Mouse (Mus musculus) heart, adult 9 months (tissue): ENCODE data around the gene Cipc.

Experiments
- DNase-seq, 2 experiments: peaks; one replicate each; pipeline ENCODE4 v3.0.0; 2022; ENCODE audit warnings: low spot score in 2 of 2

Gene Cipc

DNA sequence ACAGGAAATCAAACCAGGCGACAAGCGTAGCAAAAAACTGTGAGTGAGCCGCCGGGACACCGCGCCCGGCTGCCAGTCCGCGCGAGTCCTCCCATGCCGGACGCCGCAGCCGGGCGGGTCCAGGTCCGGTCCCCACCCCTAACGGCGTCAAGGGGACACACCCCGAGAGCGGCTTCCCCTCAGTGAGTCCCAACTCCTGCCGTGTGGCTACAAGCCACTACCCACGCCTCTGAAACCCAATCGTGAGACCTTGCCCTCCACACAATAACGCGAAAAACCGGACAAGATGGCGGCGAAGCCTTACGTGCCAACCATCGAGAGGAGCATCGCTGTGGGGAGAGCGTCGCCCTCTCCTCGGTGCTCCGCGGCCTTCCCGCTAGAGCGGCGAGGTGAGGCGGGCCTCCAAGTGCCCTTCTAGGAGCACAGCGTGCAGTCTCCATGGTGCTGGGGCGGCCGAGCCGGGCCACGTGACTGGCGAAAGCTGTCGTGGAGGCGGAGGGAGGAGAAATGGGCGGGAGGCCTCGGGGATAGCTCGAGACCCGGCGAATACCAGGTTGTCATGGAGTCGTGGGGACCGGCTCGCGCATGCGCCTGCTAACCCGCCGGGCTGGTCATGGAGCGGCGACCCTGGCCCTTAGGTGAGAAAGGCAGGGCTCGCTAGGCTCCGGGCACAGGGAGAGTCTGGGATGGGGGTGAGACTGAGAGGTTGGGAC is at the start of gene Cipc:
TSS of gene Cipc (plus strand) at position 182 of the 713 bp plus-strand sequence.
- DNase-seq, result peak; percentile 99

DNA sequence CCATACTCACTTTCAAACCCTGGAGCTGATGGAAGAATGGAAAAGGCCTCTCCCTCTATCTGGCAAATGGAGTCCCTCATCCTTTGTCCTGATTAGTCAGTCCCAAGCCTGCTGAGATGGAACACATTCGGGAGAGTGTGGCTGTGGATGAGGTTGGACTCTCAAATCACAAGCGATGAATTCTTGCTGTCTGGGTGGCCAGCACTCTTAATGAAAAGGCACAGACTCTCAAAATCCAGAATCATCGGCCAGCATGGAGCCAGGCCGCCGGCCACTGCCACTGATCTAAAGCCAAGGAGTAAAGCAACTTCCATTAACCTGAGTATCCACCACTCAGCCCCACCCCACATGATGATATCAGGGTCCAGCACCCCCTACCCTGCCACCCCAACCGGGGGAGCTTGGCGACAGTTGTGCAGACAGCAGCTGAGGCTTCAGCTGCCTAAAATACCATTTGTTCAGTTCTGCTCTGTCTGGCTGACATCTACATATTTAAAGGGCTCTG is 49.0 kb upstream of the Cipc start:
- no peak for DNase-seq

DNA sequence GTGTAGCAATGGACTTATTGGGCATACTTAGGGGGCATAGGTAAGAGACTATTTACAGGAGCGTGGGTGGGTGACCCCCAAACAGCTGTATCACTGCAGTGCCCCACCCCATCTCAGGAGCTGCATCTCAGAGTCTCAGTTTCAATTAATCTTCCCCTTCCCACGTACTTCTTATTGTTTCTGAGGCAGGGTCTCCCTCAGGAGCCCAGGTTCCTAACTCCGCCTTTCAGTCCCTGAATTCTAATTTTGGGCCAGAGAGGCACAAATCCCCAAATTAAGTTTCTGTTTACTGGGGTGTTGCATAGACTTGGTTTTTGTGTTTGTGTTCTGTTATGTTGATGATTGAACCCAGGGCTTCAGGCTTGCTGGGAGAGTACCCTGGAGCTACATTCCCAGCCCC is 48.4 kb upstream of the Cipc start:
- no peak for DNase-seq

DNA sequence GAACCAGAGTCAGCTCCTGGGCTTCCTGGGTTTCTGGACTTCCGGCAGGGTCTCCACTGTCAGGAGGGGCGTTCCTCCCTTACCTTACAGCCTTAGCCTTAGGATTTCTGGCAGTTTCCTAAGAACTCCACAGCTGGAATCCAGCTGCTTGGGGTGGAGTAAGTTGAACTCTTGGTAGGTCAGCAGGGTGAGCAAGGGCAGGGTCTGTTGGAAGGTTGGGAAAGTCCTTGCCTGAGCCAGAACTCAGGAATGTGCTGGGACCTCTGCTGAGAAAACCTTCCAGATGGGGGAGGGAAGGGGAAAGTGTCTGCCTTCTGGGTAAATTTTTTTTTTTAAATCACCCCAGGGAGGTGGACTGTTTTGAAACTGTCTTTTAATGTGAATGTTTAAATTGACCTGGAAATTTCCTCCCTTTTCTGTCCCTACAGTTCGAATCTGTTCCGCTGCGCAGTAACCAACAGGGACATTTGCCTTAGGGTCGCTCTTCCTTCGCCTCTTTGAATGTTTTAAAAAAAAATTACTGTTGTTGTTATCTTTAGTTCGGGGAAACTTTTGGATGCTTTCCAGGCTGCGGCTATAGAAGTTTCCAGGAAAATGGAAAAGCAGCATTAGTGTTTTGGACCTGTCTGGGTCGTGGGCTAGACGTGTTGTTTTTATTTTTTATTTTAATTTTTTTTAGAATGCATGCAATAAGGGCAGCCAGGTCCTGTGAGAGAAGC is 47.2 kb upstream of the Cipc start:
- peak; percentile 79 to 81 for DNase-seq

DNA sequence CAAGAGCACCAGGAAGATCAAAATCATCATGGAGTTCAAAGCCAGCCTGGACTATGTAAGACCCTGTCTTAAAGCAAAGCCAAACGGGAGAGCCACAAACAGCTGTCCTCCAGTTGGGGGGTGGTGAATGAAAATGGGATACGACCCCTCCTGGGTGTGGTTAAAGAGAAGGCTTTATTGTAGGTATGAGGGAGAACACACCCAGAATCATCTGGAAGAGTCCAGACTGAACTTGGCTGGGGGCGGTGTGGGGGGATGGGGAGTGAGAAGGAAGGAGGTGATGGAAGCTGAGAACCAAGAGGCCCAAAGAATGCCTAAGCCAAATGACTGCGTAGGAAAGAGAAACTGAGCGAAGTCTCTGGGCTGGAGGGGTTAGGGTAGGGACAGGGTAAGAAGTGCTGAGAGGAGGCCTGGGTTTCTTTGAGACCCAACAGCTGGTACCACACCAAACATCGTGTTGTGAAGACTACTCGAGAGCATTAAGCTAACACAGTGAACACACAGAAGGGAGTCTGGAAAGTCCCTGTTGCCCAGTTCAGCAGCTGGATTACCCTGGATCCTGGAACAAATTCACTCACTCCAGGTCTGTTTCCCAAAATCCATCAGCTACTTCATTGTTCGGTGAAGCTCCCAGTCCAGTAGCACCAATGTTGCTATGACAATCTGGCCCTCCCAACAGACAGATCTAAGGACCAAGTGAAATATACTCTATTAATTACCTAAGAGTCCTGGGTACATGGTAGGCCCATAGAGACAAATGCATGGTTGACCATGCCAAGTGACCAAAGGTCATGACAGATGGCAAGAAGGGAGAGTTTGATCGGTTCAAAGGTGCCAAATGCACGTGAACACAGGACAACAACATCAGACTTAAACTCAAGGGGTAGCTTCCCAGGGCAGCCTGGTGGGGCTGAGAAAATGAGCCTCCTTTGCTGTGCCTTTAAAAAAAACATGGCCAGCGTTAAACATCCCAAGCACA is 42.7 kb upstream of the Cipc start:
- DNase-seq, result no peak

DNA sequence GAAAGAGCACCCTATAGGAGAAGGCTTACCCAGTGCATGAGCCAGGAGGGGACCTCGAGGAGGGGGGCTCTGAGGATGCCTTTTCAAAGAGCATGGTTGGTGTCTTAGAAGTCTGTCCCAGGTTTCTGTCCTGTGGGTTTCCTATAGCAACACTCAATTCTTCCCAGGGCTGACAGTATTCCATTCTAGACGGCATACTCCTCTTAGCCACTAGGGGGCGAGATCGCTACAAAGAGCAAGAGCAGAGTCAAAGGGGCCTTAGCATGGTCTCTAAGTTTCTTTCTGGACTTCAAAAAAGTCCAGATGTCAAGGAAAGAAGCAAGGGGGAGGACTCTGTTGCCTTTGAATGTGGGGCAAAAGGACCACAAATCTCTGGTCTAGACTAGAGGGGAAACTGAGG is 41.6 kb upstream of the Cipc start:
- DNase-seq, result peak in 1 of 2 experiments; percentile 65

DNA sequence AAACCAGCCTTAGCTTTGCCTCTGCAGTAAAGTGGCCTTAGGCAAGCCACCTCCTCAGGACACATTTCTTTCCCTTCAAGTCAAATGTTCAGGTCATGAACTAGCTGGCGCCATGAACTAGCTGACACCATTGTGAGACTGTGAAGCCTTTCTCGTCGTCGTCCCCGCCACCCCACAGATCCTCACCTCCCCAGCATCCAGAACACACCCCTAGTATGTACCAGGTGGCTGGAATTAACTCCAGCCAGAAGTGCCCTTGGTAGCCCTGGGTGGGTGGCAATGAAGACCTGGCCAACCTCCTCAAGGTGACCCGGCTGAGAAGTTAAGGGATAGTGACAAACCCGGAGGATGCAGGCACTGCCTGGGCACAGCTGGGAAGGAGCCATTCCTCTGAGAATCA is 41.0 kb upstream of the Cipc start:
- DNase-seq, result no peak

DNA sequence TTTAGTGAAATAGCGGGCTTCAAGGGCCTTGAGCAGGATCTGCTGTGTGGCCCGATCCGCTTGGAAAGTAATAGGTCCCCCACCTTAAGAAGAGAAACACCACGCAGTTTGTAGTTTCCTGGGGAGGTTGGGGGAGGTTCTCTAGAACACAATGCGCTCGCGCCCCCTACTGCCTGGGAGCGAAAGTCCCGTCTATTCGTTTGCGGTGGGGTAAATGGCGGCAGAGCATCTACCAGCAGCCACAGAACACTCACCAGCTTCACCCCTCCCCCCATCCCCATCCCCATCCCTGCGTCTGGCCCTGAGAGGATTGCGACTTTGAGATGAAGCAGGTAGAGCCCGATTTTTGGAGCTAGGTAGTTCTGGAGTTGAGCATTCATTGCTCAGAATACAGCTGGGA is 40.4 kb upstream of the Cipc start:
- DNase-seq, result peak; percentile 82 to 83

DNA sequence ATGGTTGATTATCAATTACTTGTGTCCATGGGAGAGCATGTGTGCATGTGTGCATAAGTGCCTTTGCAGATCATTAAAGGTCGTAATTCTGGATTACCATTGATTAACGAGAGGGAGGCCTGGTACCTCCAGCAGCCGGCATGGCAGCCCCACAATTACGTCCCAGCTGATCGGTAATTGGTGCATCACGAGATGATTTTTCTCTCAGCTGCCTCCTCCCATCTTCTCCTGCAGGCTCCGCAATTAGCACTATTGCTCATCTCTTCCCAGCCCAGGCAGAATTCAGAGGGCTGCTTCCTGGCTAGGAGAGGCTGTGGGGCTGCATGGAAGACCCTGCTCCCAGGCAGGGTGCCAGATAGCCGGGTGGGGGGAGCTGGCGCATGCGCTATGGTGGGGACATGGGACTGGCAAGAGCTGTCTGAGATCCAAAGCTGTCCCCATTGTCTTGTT is 35.3 kb upstream of the Cipc start:
- DNase-seq, result no peak

DNA sequence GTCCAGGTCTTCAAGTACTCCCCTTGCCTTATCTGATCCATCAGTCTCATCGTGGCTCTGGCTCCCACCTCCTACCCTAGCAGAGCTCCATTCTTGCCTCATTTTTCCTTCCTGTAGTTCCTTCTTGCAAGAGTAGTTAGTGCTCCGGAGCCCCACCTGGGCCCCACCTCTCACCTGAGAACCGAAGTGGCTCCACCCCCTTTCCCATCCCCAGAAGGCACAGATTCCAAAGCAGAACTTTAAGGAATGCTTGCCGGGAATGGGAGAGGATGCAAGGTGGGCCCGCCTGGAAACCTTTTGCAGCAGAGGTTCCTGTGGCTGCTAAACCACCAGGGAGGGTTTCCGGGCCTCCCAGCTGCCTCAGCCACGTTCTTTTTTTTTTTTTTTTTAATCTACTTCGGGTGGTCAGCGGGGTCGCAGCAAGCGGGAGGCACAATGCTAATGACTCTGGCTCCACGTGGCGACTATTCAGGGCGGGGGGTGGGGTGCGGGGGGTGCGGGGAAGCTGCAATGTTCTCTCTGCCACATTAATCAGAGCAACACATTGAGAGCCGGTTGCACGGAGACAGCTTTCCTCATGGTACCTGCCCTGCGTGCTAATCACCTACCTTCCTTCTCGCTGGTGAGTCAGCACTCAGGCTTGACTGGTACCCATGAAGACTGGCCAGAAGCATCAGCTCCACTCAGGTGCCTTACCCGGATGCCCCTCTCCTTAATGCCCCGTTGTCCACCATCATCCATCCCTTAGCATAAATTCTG is 34.3 kb upstream of the Cipc start:
- no peak for DNase-seq

DNA sequence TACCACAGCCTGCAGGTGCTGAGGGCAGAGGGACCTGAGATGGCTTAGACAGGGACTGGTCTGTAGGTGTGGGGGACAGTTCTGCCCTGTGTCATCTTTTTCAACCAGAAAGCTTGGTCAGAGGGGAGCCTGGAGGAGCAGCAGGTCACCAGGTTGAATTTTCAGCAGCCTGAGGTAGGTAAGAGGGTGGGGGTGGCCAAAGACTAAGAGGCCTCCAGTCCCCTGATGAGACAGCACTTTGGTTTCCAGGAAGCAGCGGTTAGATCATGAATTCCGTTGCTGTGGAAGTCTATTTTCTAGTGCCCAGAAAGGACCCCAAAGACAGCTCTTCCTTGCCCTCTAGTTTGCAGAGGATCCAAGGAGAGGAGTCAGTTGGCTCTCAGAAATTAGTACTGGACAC is 32.5 kb upstream of the Cipc start:
- DNase-seq, result no peak

DNA sequence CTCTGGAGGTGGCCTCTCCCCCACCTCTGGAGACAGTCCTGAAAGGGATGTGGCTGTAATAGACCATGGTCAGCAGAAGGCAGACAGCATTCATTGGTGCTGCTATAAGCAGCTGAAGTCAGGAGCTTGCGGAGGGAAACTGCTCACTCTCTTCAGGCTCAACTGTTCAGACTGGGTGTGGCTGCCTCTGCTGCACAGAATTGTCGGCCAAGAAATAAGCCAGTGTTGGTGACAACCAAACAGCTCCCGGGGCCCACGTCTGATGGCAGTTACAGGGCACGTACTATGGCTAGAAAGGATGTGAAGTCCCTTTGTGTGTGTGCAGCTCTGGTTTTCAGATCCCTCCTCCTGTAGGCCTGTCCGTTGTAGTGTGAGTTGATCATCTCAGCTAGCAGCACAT is 32.1 kb upstream of the Cipc start:
- no peak for DNase-seq

DNA sequence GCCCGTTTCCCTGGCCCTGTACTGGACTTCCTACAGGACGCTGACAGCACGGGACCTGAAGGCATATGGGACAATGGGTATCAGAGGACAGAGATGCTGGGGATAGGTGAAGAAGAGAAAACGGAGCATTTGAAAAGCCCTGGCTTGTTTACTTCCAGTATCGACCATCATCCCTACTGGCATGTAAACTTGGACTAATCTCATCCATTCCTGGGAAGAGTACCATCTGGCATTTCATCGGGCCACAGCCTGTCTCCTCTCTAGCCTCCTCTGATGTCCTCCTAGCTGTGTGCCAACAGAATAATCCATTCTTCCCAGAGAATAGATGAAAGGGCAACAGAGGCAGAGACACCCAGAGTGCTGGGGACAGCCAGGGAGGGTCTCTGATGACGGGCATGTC is 31.2 kb upstream of the Cipc start:
- no peak for DNase-seq

DNA sequence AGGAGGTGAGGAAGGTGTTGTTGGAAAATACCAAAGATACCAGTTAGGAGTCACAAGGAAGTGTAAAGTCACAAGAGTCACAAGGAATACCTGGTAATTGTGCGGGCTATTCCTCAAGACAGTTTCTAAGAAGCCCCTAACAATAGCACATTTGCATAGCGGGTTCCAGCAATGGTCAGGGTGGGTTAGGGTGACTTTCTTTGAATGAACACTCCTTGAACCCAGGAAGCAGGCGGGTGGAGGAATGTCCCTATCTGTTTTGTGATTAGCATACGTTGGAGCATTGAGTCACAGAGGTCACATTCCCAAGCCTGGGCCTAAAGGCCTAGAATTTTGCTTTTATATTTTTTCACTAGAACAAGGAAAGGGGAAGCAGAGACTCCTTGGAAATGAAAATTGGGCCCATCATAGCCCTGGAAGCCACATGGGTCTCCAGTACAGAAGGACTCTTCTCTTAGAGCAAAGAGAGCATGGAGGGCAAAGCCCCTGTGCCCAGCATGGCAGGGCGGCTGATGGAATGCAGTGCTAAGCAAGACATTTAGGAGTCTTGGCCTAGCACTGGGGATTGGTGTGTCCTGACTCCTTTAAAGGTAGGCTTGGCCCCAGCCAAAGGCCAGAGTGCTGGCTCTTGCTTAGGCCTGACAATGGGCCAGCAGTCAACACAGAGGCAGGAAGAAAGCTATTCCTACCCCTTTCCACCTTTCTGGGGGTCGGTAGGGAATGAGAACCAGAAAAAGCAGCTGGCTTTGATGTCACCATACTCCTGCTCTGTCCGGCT is 29.9 kb upstream of the Cipc start:
- DNase-seq, result no peak

DNA sequence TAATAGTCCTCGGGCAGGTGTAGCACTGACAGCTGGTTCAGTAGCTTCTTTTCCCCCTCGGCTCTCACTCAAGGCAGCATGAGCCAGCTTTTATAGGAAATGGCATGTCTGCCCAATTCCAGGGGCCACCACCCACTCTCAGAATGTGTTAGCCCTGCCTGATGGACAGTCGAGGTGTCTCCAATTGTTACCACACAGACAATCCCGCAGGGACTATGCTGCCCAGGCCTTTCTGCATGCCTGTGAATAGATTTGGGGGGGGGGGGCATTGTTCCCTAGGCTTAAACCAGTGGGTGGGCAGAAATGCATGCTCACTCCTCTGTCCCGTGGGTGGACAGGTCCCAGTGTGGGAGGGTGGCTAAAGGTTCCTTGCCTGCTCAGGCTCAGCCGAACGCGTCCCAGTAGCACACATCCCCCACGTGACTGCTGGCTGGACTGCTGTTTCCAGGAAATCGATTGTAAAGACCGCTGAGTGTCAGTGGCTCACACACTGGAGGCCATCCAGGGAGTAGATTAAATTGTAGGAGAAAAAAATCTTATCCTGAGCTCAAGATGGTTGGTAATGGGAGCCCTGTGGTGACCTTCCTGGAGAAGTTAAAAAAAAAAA is 28.4 kb upstream of the Cipc start:
- DNase-seq, result peak in 1 of 2 experiments; percentile 68

DNA sequence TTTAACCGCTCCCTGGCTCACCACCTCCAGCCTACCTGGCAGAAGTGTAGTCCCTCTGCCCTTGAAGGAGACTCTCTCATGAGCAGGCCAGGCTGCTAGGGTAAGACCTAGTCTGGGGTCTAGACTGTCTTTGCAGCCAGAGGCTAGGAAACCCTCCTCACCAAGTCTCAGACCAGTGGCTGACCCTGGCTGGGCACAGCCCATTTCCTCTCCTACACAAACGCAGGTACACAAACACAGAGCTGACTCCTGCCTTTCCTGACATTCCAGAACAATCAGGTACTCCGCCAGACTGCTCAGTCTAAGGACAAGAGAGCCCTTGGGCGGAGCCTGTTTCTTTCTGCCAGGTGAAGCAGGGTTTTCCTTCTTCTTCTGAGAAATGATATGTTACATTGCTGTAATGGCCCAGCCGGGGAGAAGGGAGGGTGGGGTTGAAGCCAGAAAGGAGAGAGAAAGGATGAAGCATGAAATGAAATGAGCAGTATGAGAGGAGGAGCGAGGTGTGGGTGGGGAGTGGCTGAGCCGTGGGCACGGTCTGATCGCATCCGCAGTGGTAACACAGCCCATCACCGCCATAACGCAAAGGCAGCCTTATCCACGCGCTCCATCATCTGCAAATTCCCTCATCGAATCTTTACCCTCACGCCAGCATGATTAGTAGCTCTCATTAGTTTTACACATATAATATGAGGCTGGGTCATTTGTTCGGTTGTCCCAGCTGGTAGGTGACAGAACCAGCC is 27.7 kb upstream of the Cipc start:
- DNase-seq, result no peak

DNA sequence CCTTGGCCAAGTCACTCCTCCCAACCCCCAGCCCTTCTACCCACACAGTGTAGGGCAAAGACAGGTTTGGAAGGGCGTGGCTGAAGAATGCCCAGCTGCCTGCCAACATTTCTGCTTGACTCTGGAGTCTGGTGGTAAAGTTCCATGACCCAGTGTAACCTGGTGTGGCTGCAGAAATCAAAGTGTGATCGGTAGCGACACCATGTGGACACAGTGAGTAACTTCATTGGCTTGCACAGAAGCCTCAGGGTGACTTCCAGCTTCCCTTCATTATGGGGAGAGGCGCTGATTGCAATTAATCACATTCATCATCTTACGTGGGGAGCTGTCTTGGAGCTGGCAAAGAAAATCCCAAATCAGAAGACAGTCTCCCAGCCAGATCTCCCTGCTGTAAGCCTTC is 23.0 kb upstream of the Cipc start:
- DNase-seq, result peak; percentile 83 to 89

DNA sequence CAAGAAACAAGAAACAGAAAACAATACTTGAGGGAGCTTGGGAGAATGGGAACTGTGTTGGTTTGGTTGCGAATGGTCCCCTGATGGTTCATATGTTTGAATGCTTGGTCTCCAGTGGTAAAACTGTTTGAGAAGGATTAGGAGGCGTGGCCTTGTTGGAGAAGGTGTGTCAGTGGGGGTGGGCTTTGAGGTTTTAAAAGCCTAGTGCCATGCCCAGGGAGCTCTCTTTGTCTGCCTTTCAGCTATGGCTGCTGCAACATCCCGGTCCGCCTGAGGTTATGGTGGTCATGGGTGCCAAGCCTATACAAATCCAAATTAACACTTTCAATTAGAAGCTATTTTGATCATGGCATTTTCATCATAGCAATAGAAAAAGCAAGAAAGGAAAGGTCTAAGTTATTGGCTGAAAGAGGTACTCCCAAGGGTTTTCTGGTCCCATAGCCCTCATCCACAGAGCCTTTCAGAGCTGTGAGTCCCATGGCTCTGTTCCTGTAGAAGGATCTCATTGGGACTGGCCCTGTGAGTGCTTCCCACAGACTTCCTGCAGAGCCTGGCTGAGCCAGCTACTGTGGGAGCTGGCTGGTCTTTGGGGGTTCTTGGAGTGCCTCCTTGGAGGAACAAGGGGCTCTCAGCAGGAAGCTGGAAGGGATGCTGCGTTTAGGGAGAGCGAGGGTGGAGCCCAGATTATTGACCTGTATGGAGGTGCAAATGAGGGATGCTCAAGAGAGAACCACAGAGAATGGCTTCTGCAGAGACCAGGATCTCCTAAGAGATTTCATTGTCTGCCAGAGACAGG is 15.7 kb upstream of the Cipc start:
- DNase-seq, result peak; percentile 51 to 71
